Mouse (Mus musculus) hindbrain, embryonic 16.5 days (tissue): ENCODE results near the gene Cldn2. TPM values are rescaled to one million over a fixed set of nuclear protein-coding genes. Genes with fewer than 3 reads are reported as not detected.

Experiments used
- ATAC-seq: fragments of 200-750 bp; cut with Nextera tagmentation; 2 replicates; pipeline ENCODE4 v1.8.0; 2017; ENCODE audit warnings: moderate TSS enrichment, moderate library complexity
- H3K27ac ChIP-seq: fragments of 300-500 bp; sonication (generic); 2 replicates; pipeline ENCODE4 v1.5.1; 2014; ENCODE audit warnings: low read depth, mild to moderate bottlenecking, control low read depth, low read length, moderate library complexity
- H3K27me3 ChIP-seq: fragments of 300-500 bp; sonication (generic); replicated peaks from 2 replicates; pipeline ENCODE4 v1.6.1; 2014; ENCODE audit warnings: low read length; ENCODE audit not compliant: control insufficient read depth, insufficient read depth
- H3K36me3 ChIP-seq: fragments of 300-500 bp; sonication (generic); 2 replicates; pipeline ENCODE4 v1.6.1; 2014; ENCODE audit warnings: mild to moderate bottlenecking, low read length, moderate library complexity, mixed read lengths; ENCODE audit not compliant: control insufficient read depth, insufficient read depth
- H3K4me1 ChIP-seq: fragments of 300-500 bp; sonication (generic); 2 replicates; pipeline ENCODE4 v1.6.1; 2014; ENCODE audit warnings: low read depth, low read length; ENCODE audit not compliant: control insufficient read depth, insufficient read depth
- H3K4me2 ChIP-seq: fragments of 300-500 bp; sonication (generic); 2 replicates; pipeline ENCODE4 v1.6.1; 2014; ENCODE audit warnings: mild to moderate bottlenecking, low read length, control low read depth, moderate library complexity
- H3K4me3 ChIP-seq: fragments of 300-500 bp; sonication (generic); 2 replicates; pipeline ENCODE4 v1.5.1; 2014; ENCODE audit warnings: mild to moderate bottlenecking, low read length, control low read depth, moderate library complexity
- H3K9ac ChIP-seq: fragments of 300-500 bp; sonication (generic); 2 replicates; pipeline ENCODE4 v1.6.1; 2014; ENCODE audit warnings: low read depth, mild to moderate bottlenecking, control low read depth, low read length, moderate library complexity
- H3K9me3 ChIP-seq: fragments of 300-500 bp; sonication (generic); 2 replicates; pipeline ENCODE4 v1.6.1; 2014; ENCODE audit warnings: mild to moderate bottlenecking, low read length, moderate library complexity; ENCODE audit not compliant: control insufficient read depth
- WGBS: fragments of 180-500 bp; shearing (Covaris S2); extraction: QIAGEN DNeasy Blood & Tissue Kit; methylation state at CpG from one replicate; pipeline ENCODE4 v1.1.7; 2014; 5-methylcytosine and 5-hydroxymethylcytosine counted together
- polyA plus RNA-seq: library from polyadenylated mRNA; unstranded; fragments of >200 nt; fragmentation: Nextera tagmentation; extraction: Ambion mirVana; gene quantifications from 2 replicates; pipeline ENCODE4 v1.2.1, GENCODE M21; 2015

The Cldn2 gene
- polyA plus RNA-seq, 1 experiment from 2014 or later: 3.7 TPM

GRCm38 (mm10) chrX:139779401-139779800 lies 21.2 kb upstream of the Cldn2 start:
- no peaks in the 10 kb centered on the region for H3K4me1 ChIP-seq
- peaks cover 9% of the 10 kb centered on the region; the same call in 1 of the 2 replicates for H3K27me3 ChIP-seq
- no peak overlapping the region for H3K4me2 ChIP-seq
- 57% methylated on average over 5 of the region's 5 CpGs for WGBS
- no peaks in the 10 kb centered on the region for H3K9me3 ChIP-seq
- H3K9ac ChIP-seq: no peak overlapping the region
- no peak overlapping the region for H3K27ac ChIP-seq
- no peak overlapping the region for H3K4me3 ChIP-seq
- ATAC-seq: no peak
- H3K36me3 ChIP-seq: no peaks in the 10 kb centered on the region

GRCm38 (mm10) chrX:139780988-139781387 lies 19.6 kb upstream of the Cldn2 start:
- H3K27ac ChIP-seq: no peak overlapping the region
- no peak overlapping the region for H3K9ac ChIP-seq
- no peak overlapping the region for H3K4me3 ChIP-seq
- ATAC-seq: no peak
- no peaks in the 10 kb centered on the region for H3K9me3 ChIP-seq
- H3K4me2 ChIP-seq: no peak overlapping the region
- peaks cover 6% of the 10 kb centered on the region; the same call in 1 of the 2 replicates for H3K27me3 ChIP-seq
- no peaks in the 10 kb centered on the region for H3K36me3 ChIP-seq
- no peaks in the 10 kb centered on the region for H3K4me1 ChIP-seq
- 62% methylated on average over 3 of the region's 3 CpGs for WGBS

GRCm38 (mm10) chrX:139781563-139781962 lies 19.1 kb upstream of the Cldn2 start:
- Histone ChIP-seq H3K27ac (no peak overlapping the region), H3K27me3 (peaks cover 6% of the 10 kb centered on the region; the same call in 1 of the 2 replicates), H3K4me2 (no peak overlapping the region), H3K9ac (no peak overlapping the region), H3K4me1 (no peaks in the 10 kb centered on the region), H3K36me3 (no peaks in the 10 kb centered on the region), H3K4me3 (no peak overlapping the region), H3K9me3 (no peaks in the 10 kb centered on the region)
- WGBS: 85% methylated on average over 4 of the region's 4 CpGs
- no peak for ATAC-seq

GRCm38 (mm10) chrX:139782278-139783044 lies 18.2 kb upstream of the Cldn2 start, which contains the start of gene Ripply1:
TSS of gene Ripply1 (minus strand) at chrX:139782353.
- H3K4me2 ChIP-seq: no peak within 1 kb of the TSS
- H3K4me3 ChIP-seq: no peak within 1 kb of the TSS
- 26% methylated on average over 6 of the region's 6 CpGs for WGBS
- H3K9ac ChIP-seq: no peak within 1 kb of the TSS
- no peak within 1 kb of the TSS for H3K27ac ChIP-seq
- no peaks in the 10 kb centered on the region for H3K36me3 ChIP-seq
- H3K9me3 ChIP-seq: no peaks in the 10 kb centered on the region
- peaks cover 6% of the 10 kb centered on the region; the same call in 1 of the 2 replicates for H3K27me3 ChIP-seq
- ATAC-seq: peak; percentile 27; the same call in 1 of the 2 replicates
- H3K4me1 ChIP-seq: no peaks in the 10 kb centered on the region

- peak; percentile 27; the same call in 1 of the 2 replicates for ATAC-seq
- H3K4me3 ChIP-seq: no peak overlapping the region
- no peaks in the 10 kb centered on the region for H3K9me3 ChIP-seq
- WGBS: 39% methylated on average over 3 of the region's 3 CpGs
- peaks cover 6% of the 10 kb centered on the region; the same call in 1 of the 2 replicates for H3K27me3 ChIP-seq
- H3K9ac ChIP-seq: no peak overlapping the region
- H3K4me2 ChIP-seq: no peak overlapping the region
- H3K27ac ChIP-seq: no peak overlapping the region
- H3K36me3 ChIP-seq: no peaks in the 10 kb centered on the region
- no peaks in the 10 kb centered on the region for H3K4me1 ChIP-seq
Observed at GRCm38 (mm10) chrX:139783045-139783422, 17.6 kb upstream of the Cldn2 start.

- 55% methylated on average over 1 of the region's 1 CpGs for WGBS
- Histone ChIP-seq H3K9me3 (no peaks in the 10 kb centered on the region), H3K27me3 (peaks cover 3% of the 10 kb centered on the region; the same call in 1 of the 2 replicates), H3K9ac (no peak overlapping the region), H3K36me3 (no peaks in the 10 kb centered on the region), H3K27ac (no peak overlapping the region), H3K4me1 (no peaks in the 10 kb centered on the region), H3K4me3 (no peak overlapping the region), H3K4me2 (no peak overlapping the region)
- no peak for ATAC-seq
Observed at GRCm38 (mm10) chrX:139785764-139786163, 14.9 kb upstream of the Cldn2 start.

- H3K4me2 ChIP-seq: no peak overlapping the region
- WGBS: 86% methylated on average over 7 of the region's 7 CpGs
- no peak overlapping the region for H3K27ac ChIP-seq
- H3K9ac ChIP-seq: no peak overlapping the region
- no peak overlapping the region for H3K4me3 ChIP-seq
- no peaks in the 10 kb centered on the region for H3K36me3 ChIP-seq
- no peaks in the 10 kb centered on the region for H3K9me3 ChIP-seq
- ATAC-seq: no peak
- no peaks in the 10 kb centered on the region for H3K4me1 ChIP-seq
- H3K27me3 ChIP-seq: no peaks in the 10 kb centered on the region
Observed at GRCm38 (mm10) chrX:139794072-139794845, 6.4 kb upstream of the Cldn2 start.

- 86% methylated on average over 6 of the region's 6 CpGs for WGBS
- no peak for ATAC-seq
- H3K36me3 ChIP-seq: no peaks in the 10 kb centered on the region
- H3K27ac ChIP-seq: no peak overlapping the region
- H3K4me3 ChIP-seq: no peak overlapping the region
- H3K9me3 ChIP-seq: no peaks in the 10 kb centered on the region
- H3K4me2 ChIP-seq: no peak overlapping the region
- H3K4me1 ChIP-seq: no peaks in the 10 kb centered on the region
- H3K27me3 ChIP-seq: no peaks in the 10 kb centered on the region
- no peak overlapping the region for H3K9ac ChIP-seq
Observed at GRCm38 (mm10) chrX:139796037-139796436, 4.6 kb upstream of the Cldn2 start.

- no peak overlapping the region for H3K4me3 ChIP-seq
- WGBS: 75% methylated on average over 9 of the region's 9 CpGs
- H3K9ac ChIP-seq: no peak overlapping the region
- H3K4me1 ChIP-seq: no peaks in the 10 kb centered on the region
- ATAC-seq: no peak
- H3K9me3 ChIP-seq: no peaks in the 10 kb centered on the region
- H3K36me3 ChIP-seq: no peaks in the 10 kb centered on the region
- H3K27me3 ChIP-seq: no peaks in the 10 kb centered on the region
- no peak overlapping the region for H3K27ac ChIP-seq
- no peak overlapping the region for H3K4me2 ChIP-seq
Observed at GRCm38 (mm10) chrX:139797875-139798274, 2.8 kb upstream of the Cldn2 start.
